Mouse (Mus musculus): ENCODE measurements around the gene Jpt1. TPM values are rescaled to one million over a fixed set of nuclear protein-coding genes. Genes with fewer than 3 reads are reported as not detected.

Jpt1 gene
- total and polyA plus RNA-seq, 3 experiments: 110 to 116 (median 110) TPM

DNA sequence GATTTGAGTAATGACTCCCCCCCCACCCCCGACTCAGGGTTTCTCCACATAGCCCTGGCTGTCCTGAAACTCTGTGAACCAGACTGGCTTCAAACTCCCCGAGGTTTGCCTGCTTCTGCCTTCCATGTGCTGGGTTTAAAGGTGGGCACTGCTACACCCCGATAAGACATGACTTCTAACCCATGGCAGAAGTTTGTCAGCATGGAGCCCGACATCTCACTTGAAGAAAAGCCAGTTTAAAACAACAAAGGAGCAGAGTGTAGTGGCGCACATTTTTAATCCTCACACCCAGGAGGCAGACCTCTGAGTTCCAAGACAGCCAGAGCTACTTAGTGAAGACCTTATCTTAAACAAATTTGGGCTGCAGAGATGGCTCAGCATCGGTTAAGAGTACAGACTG lies 21.8 kb downstream of the Jpt1 start:
- Histone ChIP-seq H3K27ac (peak overlapping the region; percentile 38; the same call in 1 of the 2 replicates), H3K4me1 (ENCODE audit: control insufficient read depth, insufficient read depth, low read length) (peaks cover 2% of the 10 kb centered on the region), H3K4me3 (peak overlapping the region; percentile 79), H3K27me3 (ENCODE audit: control insufficient read depth, insufficient read depth, low read length) (no peaks in the 10 kb centered on the region), H3K9ac (ENCODE audit: low read depth, low read length) (no peak overlapping the region; the same call in 1 of the 2 replicates), H3K79me2 (replicated peaks; ENCODE audit: control insufficient read depth, insufficient read depth, low read length) (no peaks in the 10 kb centered on the region), H3K36me3 (ENCODE audit: control insufficient read depth, insufficient read depth, low read length) (no peaks in the 10 kb centered on the region)
- intact Hi-C loops (cut with DNase I): loop anchor here (5.0 kb wide), 1 partner anchor 120 kb away; the partner anchor contains the start of gene Mif4gd
- DNase-seq: no peak
- TF ChIP-seq POLR2A (IDR thresholded peaks at IDR 0.05; ENCODE audit: insufficient read depth, low read depth, low read length): no peak
- no peak for TF ChIP-seq CTCF (IDR thresholded peaks at IDR 0.05)
- TF ChIP-seq EP300 (IDR thresholded peaks at IDR 0.05; ENCODE audit: insufficient read depth, low read depth, low read length): no peak
- 30% methylated on average over 6 of the region's 6 CpGs for WGBS

DNA sequence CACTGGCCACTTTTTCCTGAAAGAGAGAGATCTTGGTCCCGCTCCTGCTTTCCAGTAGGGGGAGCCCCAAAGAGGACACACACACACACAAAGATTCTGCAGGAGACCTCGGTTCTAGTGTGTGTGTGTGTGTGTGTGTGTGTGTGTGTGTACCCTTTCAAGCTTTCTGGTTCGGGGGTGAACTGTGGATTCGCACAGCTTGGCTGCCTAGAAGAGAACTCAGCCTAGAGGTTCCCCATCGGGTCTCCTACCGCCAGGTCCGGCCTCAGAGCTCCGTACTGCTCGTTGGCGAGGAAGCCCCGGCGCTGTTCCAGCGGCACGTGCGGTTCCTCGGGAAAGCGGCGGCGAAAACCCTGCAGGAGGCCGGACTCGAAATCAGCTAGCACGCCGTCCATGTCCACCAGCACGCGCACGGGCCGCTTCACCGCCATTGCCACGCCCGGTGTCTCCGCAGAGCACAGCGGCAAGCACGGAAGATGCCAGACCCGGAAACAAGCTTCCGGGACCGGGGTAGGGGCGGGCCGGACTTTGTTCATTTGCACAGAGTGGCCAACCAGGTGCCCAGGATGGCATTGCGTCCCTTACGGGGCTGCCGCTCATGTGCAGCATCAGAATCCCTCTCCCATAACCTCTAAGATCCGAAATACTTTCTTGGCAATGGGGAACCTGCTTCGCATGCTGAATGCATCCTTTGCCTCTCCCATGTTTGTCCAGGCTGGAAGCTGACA lies 22.7 kb downstream of the Jpt1 start, which contains the start of gene Nt5c:
Nt5c (minus strand) TSS at position 507 of the 728 bp plus-strand sequence.
- Histone ChIP-seq H3K36me3 (ENCODE audit: control insufficient read depth, insufficient read depth, low read length) (no peaks in the 10 kb centered on the region), H3K4me3 (peak within 1 kb of the TSS; percentile 79), H3K4me1 (ENCODE audit: control insufficient read depth, insufficient read depth, low read length) (peaks cover 2% of the 10 kb centered on the region), H3K27ac (peak within 1 kb of the TSS; percentile 38), H3K27me3 (ENCODE audit: control insufficient read depth, insufficient read depth, low read length) (no peaks in the 10 kb centered on the region), H3K79me2 (replicated peaks; ENCODE audit: control insufficient read depth, insufficient read depth, low read length) (no peaks in the 10 kb centered on the region), H3K9ac (ENCODE audit: low read depth, low read length) (peak within 1 kb of the TSS; percentile 82)
- WGBS: under 1% methylated on average over 43 of the region's 43 CpGs
- peak; percentile 86 to 89 for DNase-seq
- intact Hi-C loops (cut with DNase I): loop anchor here (2.0 to 5.0 kb wide), 3 partner anchors 21 to 121 kb away; partner anchors contain the start of gene Mif4gd
- no peak for TF ChIP-seq EP300 (IDR thresholded peaks at IDR 0.05; ENCODE audit: insufficient read depth, low read depth, low read length)
- TF ChIP-seq POLR2A (IDR thresholded peaks at IDR 0.05; ENCODE audit: insufficient read depth, low read depth, low read length): peak; percentile 66
- TF ChIP-seq CTCF (IDR thresholded peaks at IDR 0.05): peak; percentile 88

DNA sequence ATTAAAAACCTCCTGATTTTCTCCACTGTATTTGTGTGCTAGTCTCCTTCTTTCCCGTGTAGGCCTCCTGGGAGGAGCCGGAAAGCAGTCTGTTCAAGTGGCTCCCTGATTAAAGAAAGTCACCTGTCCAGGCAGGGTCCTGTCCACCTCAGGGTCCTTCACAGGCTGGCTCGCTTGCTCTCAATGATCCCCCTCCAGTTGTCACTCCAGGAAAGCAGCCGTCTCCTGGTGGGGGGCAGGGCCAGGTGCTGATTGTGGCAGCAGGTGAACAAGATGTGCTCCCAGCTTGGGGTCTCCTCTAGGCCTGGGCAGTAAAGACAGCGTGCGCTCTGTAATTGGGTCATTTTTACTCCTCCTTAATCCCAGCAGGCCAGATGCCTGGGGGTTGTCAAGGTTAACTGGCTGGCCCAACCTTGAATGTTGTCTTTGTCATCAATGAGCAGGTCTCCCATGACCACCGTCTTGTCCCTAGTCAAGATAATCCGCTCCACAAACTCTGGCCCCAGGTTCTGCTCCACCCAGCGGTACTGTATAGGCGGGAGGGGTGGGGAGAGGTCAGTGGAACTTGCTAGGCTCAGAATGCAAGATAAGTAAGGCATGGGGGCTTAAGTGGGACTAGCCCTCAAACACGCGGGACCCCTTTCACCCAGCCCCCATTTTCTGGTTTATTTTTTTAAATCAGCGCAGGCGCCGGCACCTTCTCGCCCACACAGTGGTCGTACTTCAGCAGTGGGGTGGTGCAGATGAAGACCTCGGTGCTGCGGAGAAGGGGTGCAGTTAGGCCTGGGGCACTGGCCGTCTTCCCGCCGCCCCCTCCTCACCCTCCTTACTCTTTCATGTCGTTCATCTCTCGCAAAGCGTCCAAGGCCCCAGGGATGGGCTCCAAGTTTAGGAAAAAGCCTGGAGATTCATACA lies 23.5 kb downstream of the Jpt1 start:
- H3K9ac ChIP-seq (ENCODE audit: low read depth, low read length): peak overlapping the region; percentile 42; the same call in 1 of the 2 replicates
- WGBS: 42% methylated on average over 25 of the region's 25 CpGs
- TF ChIP-seq CTCF (IDR thresholded peaks at IDR 0.05) (no peak), POLR2A (IDR thresholded peaks at IDR 0.05; ENCODE audit: insufficient read depth, low read depth, low read length) (no peak), EP300 (IDR thresholded peaks at IDR 0.05; ENCODE audit: insufficient read depth, low read depth, low read length) (no peak)
- no peaks in the 10 kb centered on the region for H3K79me2 ChIP-seq (replicated peaks; ENCODE audit: control insufficient read depth, insufficient read depth, low read length)
- no peaks in the 10 kb centered on the region for H3K27me3 ChIP-seq (ENCODE audit: control insufficient read depth, insufficient read depth, low read length)
- peaks cover 2% of the 10 kb centered on the region for H3K4me1 ChIP-seq (ENCODE audit: control insufficient read depth, insufficient read depth, low read length)
- peak overlapping the region; percentile 38; the same call in 1 of the 2 replicates for H3K27ac ChIP-seq
- H3K4me3 ChIP-seq: peak overlapping the region; percentile 79
- no peaks in the 10 kb centered on the region for H3K36me3 ChIP-seq (ENCODE audit: control insufficient read depth, insufficient read depth, low read length)
- no peak for DNase-seq
- intact Hi-C loops (cut with DNase I): loop anchor here (2.0 to 5.0 kb wide), 3 partner anchors 22 to 122 kb away; partner anchors contain the start of gene Mif4gd

DNA sequence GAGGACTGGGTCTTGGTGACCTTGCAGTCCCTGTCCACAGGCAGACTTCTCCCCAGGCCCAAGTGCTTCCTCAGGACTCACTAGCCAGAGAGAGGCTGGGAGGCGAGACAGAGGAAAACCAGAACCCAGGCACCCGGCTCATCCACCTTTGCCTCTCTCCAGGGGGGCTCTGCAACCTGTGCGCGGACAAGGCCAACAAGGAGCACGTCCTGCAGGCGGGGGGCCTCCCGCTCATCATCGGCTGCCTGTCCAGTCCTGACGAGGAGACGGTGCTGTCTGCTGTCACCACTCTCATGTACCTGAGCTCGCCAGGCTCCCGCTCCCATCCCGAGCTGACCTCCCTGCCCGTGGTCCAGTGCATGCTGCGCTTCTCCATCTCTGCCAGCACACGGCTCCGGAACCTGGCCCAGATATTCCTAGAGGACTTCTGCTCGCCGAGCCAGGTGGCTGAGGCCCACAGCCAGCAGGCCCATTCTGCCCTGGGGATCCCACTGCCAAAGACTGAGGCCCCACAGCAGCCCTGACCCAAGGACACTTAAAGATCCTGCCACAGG lies 25.6 kb downstream of the Jpt1 start:
- no peak for DNase-seq
- no peaks in the 10 kb centered on the region for H3K27me3 ChIP-seq (ENCODE audit: control insufficient read depth, insufficient read depth, low read length)
- TF ChIP-seq CTCF (IDR thresholded peaks at IDR 0.05) (no peak), POLR2A (IDR thresholded peaks at IDR 0.05; ENCODE audit: insufficient read depth, low read depth, low read length) (no peak), EP300 (IDR thresholded peaks at IDR 0.05; ENCODE audit: insufficient read depth, low read depth, low read length) (no peak)
- H3K27ac ChIP-seq: no peak overlapping the region
- H3K36me3 ChIP-seq (ENCODE audit: control insufficient read depth, insufficient read depth, low read length): no peaks in the 10 kb centered on the region
- H3K79me2 ChIP-seq (replicated peaks; ENCODE audit: control insufficient read depth, insufficient read depth, low read length): no peaks in the 10 kb centered on the region
- WGBS: 87% methylated on average over 19 of the region's 19 CpGs
- intact Hi-C loops (cut with DNase I): no loop called here
- H3K4me3 ChIP-seq: no peak overlapping the region
- peaks cover 2% of the 10 kb centered on the region for H3K4me1 ChIP-seq (ENCODE audit: control insufficient read depth, insufficient read depth, low read length)
- H3K9ac ChIP-seq (ENCODE audit: low read depth, low read length): no peak overlapping the region

DNA sequence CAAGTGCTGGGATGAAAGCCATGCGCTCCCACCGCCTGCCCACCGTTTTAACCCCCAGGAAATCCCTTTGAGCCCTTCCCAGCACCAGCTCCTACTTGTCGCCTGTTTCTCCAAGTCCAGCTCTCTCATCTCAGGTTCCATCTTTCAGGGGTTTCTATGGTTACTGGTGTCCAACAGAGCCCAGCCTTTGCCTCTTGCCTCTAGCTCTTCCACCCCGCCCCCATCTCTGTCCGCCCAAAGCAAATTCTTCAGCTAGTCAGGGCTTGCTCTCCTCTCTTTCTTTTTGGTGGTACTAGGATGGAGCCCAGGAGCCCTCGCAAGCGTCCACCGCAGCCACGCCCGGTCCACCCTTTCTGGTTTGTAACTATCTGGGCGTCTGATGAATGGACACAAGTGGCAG lies 29.0 kb downstream of the Jpt1 start:
- no peaks in the 10 kb centered on the region for H3K79me2 ChIP-seq (replicated peaks; ENCODE audit: control insufficient read depth, insufficient read depth, low read length)
- H3K9ac ChIP-seq (ENCODE audit: low read depth, low read length): no peak overlapping the region
- no peak overlapping the region for H3K27ac ChIP-seq
- H3K4me3 ChIP-seq: no peak overlapping the region
- no peaks in the 10 kb centered on the region for H3K36me3 ChIP-seq (ENCODE audit: control insufficient read depth, insufficient read depth, low read length)
- H3K4me1 ChIP-seq (ENCODE audit: control insufficient read depth, insufficient read depth, low read length): no peaks in the 10 kb centered on the region
- no peak for TF ChIP-seq CTCF (IDR thresholded peaks at IDR 0.05)
- no peak for TF ChIP-seq POLR2A (IDR thresholded peaks at IDR 0.05; ENCODE audit: insufficient read depth, low read depth, low read length)
- no peak for TF ChIP-seq EP300 (IDR thresholded peaks at IDR 0.05; ENCODE audit: insufficient read depth, low read depth, low read length)
- intact Hi-C loops (cut with DNase I): no loop called here
- H3K27me3 ChIP-seq (ENCODE audit: control insufficient read depth, insufficient read depth, low read length): no peaks in the 10 kb centered on the region
- no peak for DNase-seq
- WGBS: 89% methylated on average over 12 of the region's 12 CpGs

Data from heart, adult 2 months (tissue).